Mouse (Mus musculus) neural tube, embryonic 13.5 days (tissue): ENCODE measurements around the gene Cebpe. TPM values are rescaled to one million over a fixed set of nuclear protein-coding genes. Genes with fewer than 3 reads are reported as not detected.

Experiments used
- polyA plus RNA-seq: library from polyadenylated mRNA; unstranded; fragments of >200 nt; fragmentation: Nextera tagmentation; extraction: Ambion mirVana; gene quantifications from 2 replicates; pipeline ENCODE4 v1.2.1, GENCODE M21; 2015

Cebpe gene
- polyA plus RNA-seq, 1 experiment from 2014 or later = not detected

Other genes with a start within 250 kb of the Cebpe start
- 30.1 and 32.7 TPM in 2 replicates for gene Lrp10, start 248.0 kb downstream of the Cebpe start, polyA plus RNA-seq
- 47.8 and 51.3 TPM in 2 replicates for gene Rem2, start 236.1 kb downstream of the Cebpe start, polyA plus RNA-seq
- 91.6 and 95.0 TPM in 2 replicates for gene Prmt5, start 194.6 kb downstream of the Cebpe start, polyA plus RNA-seq
- 26.3 and 28.6 TPM in 2 replicates for gene Haus4, start 157.6 kb downstream of the Cebpe start, polyA plus RNA-seq
- 11.3 and 15.5 TPM in 2 replicates for gene Ajuba, start 134.6 kb downstream of the Cebpe start, polyA plus RNA-seq
- gene 4931414P19Rik, start 106.2 kb downstream of the Cebpe start, polyA plus RNA-seq = 7.6 and 8.3 TPM in 2 replicates
- 466 and 501 TPM in 2 replicates for gene Psmb5, start 94.2 kb downstream of the Cebpe start, polyA plus RNA-seq
- gene Psmb11, start 90.7 kb downstream of the Cebpe start, polyA plus RNA-seq = 0.07 TPM in 1 of 2 replicates, not detected in the other
- gene Gm17606, start 71.2 kb downstream of the Cebpe start, polyA plus RNA-seq = not detected in 2 replicates
- gene Cdh24, start 70.8 kb downstream of the Cebpe start, polyA plus RNA-seq = 9.1 and 9.2 TPM in 2 replicates
- gene 1700123O20Rik, start 26.0 kb downstream of the Cebpe start, polyA plus RNA-seq = 84.6 and 90.6 TPM in 2 replicates
- 140 and 146 TPM in 2 replicates for gene Acin1, start 25.2 kb downstream of the Cebpe start, polyA plus RNA-seq
- gene Gm29776, start 13.3 kb downstream of the Cebpe start, polyA plus RNA-seq = 0.12 and 0.24 TPM in 2 replicates
- gene Slc7a8, start 69.8 kb upstream of the Cebpe start, polyA plus RNA-seq = 4.4 and 5.1 TPM in 2 replicates
- not detected in 2 replicates for gene Rnf212b, start 102.0 kb upstream of the Cebpe start, polyA plus RNA-seq
- gene Homez, start 158.8 kb upstream of the Cebpe start, polyA plus RNA-seq = 12.8 and 13.6 TPM in 2 replicates
- 1.9 and 2.3 TPM in 2 replicates for gene Ppp1r3e, start 165.4 kb upstream of the Cebpe start, polyA plus RNA-seq
- 3.1 and 3.8 TPM in 2 replicates for gene Bcl2l2, start 171.2 kb upstream of the Cebpe start, polyA plus RNA-seq
- gene Gm20521, start 171.3 kb upstream of the Cebpe start, polyA plus RNA-seq = not detected in 2 replicates
- gene Pabpn1, start 180.3 kb upstream of the Cebpe start, polyA plus RNA-seq = 153 and 160 TPM in 2 replicates
- gene Slc22a17, start 201.0 kb upstream of the Cebpe start, polyA plus RNA-seq = 153 TPM in 2 replicates
- 13.8 and 16.0 TPM in 2 replicates for gene Efs, start 214.0 kb upstream of the Cebpe start, polyA plus RNA-seq
- gene Il25, start 220.5 kb upstream of the Cebpe start, polyA plus RNA-seq = 1.3 and 1.6 TPM in 2 replicates
- gene Cmtm5, start 224.1 kb upstream of the Cebpe start, polyA plus RNA-seq = 20.2 and 24.7 TPM in 2 replicates